Mouse (Mus musculus) liver, embryonic 14.5 days (tissue): Measurements from ENCODE around the gene Ahctf1.

Source experiments
- CTCF ChIP-seq: IDR thresholded peaks from 2 replicates; pipeline ENCODE4 v1.5.1; 2016; ENCODE audit warnings: antibody characterized with exemption, low read depth, control low read depth
- EP300 ChIP-seq: IDR thresholded peaks from 2 replicates; pipeline ENCODE4 v1.6.1; 2016; ENCODE audit warnings: antibody characterized with exemption, low read depth

- TF ChIP-seq CTCF (no peak), EP300 (no peak)
Measured at GRCm38 (mm10) chr1:179805751-179806150, 2.3 kb upstream of the Ahctf1 start.
